Mouse (Mus musculus) lung, postnatal 25 days (tissue): ENCODE results near the gene Lrrc4.

ENCODE experiments used
- DNase-seq: peaks from one replicate; pipeline ENCODE4 v3.0.0; 2022; ENCODE audit warnings: low spot score

Gene Lrrc4

DNA sequence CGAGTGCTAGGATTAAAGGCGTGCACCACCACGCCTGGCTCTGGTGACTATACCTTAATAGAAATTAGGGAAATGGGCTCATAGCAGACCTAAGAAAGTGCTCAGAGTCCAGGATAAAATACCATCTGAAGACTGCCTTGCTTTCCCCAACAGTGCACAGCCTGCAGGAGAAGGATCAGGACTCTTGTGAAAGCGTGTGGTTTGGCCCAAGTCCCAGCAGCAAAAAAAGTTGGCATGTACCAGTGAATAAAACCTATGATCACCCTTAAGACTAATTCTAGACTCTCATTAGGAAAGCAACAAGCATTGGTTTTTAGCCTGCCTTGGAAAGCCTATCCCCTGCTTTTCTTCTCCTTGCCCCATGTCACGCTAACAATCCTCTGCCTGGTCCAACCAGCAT lies 7.7 kb downstream of the Lrrc4 start:
- peak; percentile 69 for DNase-seq

DNA sequence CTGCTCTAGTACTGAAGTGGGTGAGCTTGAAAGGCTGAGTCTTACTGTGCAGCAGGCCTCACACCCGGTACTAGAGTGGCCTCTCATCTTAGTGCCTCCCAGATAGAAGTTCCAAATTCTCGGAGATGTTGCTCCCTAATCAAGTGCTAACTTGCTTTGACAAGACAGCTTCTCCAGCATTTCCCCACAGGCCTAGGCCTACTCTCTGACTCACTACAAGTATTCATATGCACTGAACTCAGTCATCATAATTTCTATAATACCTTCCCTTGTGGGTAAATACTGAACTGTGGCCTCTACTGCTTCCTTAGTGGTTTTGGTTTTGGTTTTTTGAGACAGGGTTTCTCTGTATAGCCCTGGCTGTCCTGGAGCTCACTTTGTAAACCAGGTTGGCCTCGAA lies 8.2 kb downstream of the Lrrc4 start:
- no peak for DNase-seq

DNA sequence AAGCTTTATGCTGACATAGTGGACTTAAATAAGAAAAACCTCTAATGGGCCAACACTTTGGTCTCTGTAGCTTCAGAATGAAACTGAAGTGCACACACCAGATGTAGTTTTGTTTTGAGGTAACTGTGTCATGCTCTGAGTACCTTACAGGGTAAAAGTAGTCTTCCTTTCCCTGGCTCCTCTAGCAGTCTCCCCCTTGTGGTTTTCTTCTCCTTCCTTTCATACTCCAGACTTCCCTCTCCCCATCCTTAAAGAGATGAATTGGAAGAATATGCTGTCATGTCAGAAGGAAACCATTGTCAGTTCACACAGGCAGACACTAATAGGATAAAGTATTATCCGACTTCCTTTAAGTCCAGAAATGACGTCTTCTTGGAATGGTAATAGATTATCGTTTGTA lies 9.3 kb downstream of the Lrrc4 start:
- no peak for DNase-seq

DNA sequence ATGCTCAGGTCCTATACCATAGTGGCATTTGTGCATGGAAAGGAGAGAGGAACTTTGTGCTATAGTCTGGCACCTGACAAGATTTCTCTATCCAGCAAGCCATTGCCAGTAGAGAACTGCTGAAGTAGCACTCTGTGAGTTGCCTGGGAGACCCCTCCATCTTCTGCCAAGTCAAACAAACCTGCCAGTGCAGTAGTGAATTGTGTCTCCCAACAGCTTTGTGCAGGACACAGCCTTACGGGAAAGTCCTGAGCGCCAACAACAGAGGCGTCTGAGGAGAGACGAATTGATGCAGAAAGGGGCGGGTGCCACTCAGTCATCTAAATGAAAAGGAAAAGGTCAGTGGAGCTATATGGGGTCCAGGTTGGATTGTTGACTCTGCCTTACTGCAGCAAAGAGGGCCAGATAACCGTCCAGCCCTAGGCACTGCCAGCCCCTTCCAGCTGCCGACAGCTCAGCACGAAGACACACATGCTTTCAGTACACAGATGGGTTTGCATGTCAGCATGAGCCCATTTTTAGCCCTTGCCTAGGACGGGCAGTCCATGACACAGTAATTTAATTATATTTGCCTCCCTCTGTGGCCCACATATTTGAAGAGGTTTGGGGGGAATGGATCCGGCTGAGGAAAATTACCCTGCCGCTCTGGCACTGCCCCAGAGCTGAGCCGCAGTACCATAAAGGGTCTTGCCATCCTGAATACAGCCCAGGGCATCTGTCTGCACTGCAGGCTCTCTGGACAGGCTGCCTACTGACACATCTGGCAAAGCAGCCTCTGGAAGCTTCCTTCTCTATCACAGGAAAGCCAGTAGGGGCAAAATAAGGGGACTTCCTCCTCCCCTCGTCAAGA lies 11.8 kb downstream of the Lrrc4 start:
- no peak for DNase-seq

DNA sequence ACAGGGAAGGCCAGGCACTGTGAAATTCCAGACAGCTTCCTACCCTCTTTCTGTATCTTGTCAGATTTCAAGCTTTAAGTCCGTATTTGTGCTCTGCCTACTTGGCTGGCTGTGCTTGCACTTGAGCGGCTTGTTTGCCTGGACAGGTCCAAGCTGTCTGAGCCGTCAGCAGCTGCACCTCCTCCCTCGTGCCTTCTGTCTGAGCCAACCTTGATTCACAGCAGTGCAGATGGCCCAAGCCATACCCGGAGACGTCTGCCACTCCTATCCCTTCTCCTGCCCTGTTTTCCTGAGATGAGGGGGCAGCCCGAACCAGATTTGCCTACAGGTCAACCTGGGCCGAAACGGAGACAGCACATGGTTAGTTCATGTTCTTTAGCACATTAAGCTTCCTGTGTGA lies 14.5 kb downstream of the Lrrc4 start:
- no peak for DNase-seq

DNA sequence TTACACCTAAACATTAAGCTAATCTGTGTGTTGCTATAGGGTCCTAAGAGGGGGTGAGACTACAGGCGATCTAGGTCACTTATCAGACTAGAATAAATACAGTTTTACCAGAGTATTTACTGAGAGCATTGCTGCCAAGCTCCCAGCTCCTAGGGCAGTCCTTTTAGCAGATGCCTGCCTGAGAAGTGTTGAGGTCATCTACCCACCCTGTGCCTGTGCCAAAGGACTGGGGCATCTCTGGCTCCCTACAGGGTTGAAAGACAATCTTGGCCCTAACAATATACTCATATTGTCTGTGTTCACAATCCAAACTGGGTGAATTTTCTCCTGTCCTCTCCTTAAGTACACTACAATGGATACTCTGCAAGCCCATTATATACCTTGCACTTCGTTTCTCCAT lies 16.7 kb downstream of the Lrrc4 start:
- no peak for DNase-seq

DNA sequence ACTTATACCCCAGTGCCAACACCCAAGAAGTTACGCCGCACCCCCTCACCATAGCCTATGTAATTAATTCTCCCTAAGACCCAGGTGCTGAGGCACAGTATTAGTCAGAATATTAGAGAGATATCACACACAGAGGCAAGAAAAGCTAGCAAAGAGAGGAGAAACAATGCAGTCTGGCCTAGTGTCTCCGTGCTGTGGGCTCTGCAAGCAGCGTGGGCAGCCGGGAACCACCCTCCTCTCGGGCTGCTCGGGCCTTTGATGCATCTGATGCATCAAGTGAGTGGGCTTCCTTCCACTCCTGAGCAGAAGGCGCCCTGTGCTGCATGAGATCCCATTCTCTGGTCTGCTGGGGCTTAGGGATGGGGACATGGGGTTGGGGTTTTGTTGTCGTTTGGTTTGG lies 18.5 kb downstream of the Lrrc4 start:
- DNase-seq = no peak

DNA sequence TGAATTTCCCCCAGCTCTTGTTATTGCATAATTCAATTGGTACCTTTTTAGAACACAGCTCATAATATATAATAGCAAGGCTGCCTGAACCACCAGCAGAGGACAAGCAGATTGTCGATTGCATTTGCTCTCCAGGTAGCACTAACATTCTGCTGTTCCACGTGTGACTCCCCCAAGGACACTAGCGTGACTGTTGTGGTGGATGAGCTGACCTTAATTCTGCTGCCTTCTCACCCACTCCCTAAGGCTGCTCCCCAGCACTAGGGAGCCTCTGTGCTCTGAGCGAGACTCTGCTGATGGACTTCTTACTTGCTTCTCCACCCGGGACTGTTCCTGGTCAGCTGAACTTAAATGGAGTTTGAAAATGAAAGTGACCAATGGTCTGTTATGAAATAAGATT lies 26.8 kb downstream of the Lrrc4 start:
- no peak for DNase-seq

DNA sequence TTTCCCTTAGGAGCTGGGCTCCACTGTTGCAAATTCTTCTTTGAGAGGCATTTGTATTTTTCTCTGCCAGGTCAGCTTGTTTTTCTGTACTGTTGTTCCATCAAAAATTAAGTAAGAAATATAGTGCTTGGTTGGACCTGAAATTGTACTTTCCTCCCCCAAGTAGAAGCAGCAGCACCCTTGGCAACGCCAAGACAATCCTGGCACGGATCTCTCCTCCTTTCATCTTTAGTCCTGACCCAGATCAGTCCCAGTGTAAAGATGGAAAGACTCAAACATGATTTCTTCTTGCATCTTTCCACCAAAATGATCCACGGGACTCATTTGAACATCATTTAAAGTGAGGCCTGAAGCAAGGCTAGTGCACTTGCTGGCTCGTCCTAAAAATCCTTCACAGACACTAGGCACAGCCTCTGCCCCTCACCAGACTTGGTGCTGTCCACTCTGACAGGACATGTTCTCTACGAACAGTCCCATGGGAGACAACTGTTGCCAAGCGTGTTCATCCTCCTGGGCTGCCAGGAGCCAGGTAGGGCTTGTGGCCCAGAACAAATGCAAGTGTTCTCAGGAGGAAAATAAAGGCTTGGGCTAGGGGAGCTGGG lies 27.8 kb downstream of the Lrrc4 start:
- DNase-seq = no peak

DNA sequence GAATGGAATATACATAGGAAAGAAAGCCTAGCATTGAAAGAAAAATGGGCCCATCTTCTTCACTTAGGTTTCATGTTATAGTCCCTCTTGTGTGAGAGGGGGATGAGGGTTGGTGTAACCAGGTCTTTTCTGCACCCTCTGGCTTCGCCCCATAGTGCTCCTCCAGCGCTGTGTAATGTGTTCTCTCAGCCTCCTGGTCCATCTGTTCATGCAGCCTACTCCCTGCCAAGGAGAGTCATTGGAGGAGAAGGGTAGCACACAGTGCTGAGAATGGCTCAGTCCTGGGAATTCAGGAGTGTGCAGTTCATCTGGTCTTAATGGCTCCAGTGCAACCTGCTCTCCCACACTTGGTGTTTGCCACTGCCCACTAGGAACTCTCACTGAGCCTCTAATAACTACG lies 30.6 kb downstream of the Lrrc4 start:
- no peak for DNase-seq

DNA sequence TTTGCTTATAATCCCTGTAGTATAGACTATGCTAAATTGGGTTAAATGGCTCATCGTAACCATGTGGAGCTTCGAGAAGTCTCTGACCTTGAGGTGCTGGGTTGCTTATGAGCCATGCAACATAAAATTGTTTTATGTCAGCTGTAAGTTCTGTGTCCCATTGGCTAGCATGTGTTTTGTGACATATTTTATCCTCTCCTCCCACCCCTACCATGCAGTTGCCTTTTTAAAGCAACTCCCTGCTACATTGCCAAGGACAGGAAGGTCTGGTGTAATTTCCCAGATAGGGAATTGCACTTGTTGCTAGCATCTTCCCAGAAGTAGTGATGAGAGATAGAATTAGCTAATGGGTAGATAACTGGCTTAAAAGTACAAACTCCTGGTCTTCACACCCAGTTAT lies 31.7 kb downstream of the Lrrc4 start:
- no peak for DNase-seq

DNA sequence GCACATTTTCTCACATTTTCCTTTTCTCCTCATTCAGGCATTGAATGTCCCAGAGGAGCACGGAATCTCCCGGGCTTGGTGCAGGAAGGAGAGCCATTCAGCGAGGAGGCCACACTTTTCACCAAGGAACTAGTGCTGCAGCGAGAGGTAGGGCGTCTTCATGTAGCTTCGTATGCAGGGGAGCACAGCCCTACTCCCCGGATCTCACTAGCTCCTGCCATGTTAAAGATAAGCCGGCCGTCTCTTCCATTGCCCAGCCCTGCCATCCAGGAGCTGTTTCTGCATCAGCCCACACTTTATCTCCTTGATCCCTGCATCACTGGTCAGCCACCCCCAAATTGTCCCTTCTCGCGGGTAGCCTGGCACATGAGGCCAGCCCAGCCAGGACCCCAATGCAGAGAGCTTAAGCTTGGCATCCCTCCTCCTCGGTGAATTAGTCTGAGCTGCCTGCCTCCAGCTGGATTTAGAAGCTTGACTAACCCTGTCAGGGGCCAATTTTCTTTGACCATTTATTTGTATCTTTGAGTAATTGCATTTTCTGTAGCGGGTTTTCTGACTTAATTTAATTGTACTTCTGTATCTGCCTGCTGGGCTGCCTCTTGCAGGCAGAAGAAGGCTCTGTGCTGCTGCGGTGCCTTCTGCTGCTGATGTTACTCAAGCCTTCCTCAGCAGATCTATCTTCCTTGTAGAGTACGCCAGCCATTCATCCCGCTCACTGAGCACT lies 35.6 kb downstream of the Lrrc4 start:
- DNase-seq = no peak

DNA sequence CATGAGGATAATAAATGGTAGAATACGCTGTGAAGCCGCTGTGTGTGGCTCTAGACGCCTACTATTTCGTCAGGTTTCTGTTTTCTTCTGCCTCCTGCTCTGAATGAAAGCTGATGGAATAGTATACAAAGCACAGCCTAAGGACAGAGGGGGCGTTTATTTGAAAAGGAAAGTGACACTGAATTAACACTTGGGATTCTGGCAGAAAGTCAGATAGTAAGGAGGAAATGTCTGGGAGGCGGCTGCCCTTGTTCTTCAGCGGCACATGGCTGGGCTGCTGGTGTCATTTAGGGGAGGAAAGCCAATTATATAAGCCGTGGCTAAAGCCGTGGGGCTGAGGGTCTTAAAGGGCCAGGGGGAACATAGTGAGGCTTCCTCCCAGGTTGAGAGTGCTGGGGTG lies 36.2 kb downstream of the Lrrc4 start:
- no peak for DNase-seq

DNA sequence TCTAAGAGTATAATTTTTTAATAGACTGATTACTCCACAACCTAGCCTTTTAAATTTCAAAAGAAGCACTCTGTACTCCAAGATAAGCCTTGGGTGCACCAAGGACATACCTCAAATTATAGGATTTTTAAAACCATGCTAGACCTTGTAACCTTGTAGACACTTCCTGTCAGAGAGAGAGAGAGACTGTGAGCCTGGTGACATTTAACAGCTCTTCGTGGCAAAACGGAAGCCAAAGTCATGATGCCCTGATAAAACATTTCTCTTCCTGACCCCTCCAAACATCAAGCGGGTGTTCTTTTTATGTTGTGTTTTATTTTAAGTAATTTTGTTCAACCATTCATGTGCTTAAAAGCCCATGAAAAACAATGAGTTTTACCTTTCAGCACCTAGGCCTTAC lies 39.7 kb downstream of the Lrrc4 start:
- DNase-seq = no peak

DNA sequence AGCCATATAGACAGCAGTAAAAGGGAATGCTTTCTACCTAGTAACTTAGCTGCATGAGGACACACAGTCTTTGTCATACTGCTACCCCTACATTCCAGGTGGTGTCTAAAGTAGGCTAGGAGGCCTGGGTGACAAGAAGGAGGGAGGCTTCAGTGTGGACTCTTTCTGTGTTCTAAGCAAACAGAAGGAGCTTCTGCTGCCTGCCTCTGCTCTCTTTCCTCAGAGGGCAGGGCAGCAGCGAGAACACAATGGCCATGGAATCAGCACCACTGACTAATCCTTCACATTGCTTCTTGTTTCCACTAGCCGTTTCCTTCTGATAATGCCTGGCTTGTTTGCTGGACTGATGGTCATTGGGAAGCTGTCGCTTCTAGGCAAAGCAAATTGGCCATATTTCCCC lies 40.4 kb downstream of the Lrrc4 start:
- no peak for DNase-seq

DNA sequence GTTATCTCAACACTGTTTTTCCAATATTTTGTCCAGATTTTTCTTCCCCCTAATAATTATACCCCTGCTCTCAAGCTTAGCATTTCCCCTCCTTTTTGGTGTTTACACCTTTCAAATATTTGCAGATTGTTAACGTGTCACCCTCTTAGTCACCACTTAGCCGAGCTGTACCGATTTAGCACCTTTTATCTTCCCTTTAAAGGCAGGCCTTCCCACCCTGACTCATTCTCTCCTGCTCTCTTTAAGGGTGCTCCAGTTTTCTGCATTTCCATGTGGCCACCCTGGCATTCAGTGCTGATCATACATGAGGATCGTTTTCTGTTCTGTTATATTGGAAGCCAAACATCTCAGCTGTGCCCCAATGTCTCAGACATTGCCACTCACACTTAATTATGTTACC lies 41.9 kb downstream of the Lrrc4 start:
- no peak for DNase-seq

DNA sequence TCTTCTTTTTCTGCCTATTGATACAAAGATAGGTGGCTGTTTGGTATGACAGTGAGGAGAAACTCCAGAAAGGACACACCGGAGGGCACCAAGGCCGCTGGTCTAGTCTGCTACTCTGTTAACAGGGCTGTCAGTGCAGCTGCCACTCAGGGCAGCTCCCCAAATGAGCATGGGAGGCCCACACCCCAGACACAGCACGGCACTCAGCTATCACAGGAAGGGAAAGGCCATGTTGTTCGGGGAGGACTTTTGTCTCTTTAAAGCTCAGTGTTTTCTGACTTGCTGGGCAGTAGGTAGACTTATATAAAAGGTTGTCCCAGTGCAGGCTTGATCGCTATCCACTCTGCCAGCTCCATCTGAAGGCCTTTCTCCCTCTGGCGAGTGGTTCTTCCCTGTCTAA lies 44.4 kb downstream of the Lrrc4 start:
- DNase-seq = no peak

DNA sequence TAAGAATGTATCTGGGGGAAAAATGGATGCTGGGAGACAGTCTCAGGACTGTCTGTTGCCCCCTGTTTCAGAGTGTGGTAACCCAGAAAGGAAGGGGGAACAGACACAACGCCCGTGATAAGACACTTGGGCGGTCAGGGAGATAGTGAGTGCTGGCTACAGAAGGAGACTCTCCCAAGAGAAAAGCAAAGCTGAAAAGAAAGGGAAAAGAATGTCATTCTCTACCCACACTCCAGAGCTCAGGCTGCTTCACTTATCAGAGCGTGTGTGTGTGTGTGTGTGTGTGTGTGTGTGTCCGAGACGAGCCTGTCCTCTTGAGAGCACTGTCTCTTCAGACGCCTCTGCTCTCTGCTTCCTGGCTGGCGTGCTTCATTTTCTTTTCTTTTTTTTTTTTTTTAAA lies 45.8 kb downstream of the Lrrc4 start:
- DNase-seq = no peak

DNA sequence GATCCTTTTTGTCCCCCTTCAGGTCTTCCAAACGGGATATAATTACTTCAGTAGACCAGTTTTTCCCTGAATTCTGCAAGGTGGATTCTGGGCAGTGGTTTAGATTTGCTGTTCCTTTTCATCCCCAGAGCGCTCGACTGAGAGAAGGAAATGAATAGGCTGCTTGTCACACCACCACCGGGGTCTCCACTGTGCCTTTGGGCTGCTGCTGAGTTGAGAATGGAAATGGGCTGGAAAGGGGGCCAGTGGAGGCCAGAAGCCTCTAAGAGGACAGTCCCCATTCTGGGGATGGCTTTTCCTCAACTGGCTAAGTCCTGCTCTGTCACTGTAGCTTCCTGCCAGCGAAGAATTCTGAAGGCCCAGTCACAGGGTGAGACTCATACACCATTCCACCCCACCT lies 47.6 kb downstream of the Lrrc4 start:
- no peak for DNase-seq

DNA sequence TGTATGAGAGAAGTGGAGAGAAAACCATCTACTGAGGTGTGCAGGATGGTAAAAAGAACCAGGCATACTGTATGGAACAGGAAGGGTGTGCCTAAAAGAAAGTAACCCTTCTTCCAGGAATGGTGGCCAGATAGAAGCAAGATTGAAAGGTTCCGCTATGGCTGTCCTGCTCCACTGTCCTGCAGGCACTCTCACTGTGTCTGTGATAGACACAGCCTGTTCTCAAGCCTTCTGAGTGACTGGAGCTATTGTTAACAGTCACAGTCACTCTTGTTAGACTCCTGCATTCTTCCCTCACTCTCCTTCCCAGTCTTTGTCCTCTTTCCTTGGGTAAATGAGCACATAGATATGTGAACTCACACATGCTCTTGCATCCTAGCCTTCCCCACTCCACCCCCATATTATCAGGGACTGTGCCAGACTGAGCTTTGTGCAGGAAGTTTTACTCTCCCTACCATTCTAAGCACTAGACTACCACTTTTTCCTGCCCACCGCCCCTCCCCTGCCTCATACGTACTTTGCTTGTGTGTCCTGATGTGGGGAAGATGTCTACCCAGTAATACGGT lies 48.4 kb downstream of the Lrrc4 start:
- DNase-seq = no peak

DNA sequence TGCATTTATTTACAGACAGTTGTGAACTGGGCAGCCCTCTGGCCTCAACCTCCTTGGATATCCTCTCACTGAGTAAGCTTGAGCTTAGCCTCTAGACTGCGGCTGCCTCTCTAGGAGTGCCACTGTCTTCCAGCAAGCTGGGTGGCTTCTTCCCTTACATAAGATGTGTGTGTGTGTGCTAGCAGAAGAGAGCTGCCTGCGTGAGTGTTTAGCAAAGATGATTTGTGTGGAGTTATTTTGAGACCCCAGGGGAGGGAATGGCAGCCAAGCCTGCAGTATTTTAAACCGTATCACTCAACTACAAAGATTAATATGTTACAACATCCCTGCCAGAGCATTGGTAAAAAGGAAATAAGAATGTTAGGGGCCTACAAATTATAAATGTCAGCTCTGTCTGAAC lies 49.9 kb downstream of the Lrrc4 start:
- DNase-seq = no peak

DNA sequence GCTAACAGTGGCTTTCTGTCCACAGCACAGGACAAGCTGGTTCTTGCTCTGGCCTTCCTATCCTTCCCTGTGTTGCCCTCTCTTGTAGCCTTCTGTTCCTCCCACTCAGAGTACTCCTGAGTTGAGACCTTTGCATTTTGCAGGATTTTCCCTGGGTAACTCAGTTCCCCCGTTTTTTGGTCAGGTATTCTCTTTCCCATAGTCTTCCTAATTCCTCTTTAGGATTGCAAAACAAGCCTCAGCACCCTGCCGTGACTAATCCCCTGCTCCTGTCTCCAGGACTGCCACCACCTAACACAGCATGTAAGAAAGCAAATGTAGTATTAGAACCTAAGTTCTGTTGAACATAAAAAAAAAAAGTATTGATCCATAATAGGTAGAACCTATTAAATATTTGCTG lies 60.2 kb downstream of the Lrrc4 start:
- no peak for DNase-seq

DNA sequence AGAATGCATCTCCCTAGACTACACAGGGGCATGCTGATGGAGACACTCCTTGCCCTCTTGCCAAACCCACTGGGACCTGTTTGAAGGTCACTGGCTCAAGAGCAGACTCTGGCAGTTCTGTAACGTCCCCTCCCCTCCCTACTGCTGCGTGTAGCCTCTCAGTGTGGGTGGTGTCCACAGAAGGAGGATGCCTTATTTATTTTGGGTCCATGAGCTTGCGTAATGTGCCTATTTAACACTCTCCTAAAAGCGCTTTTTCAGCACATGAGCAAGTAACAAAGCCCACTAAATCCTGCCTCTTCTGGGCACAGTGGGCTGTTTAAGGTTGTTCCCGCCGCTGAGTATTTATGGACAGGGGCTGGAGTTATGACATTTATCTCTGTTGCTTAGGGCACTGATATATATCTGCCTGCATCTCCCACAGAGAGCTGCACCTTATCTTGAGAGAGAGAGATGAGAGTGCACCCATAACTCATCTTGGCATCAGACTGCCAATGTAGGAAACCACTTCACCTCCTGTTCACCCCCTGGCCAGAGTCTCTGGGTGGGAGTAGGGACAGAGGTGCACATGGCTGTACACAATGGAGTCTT lies 63.6 kb downstream of the Lrrc4 start:
- no peak for DNase-seq
